Mouse (Mus musculus): ENCODE measurements around the gene Sec13. TPM values are rescaled to one million over a fixed set of nuclear protein-coding genes. Genes with fewer than 3 reads are reported as not detected.

Sec13 gene
- polyA plus RNA-seq (2015; fragmentation: Nextera tagmentation; extraction: Ambion mirVana) = 165 and 184 TPM in 2 replicates

GRCm38 (mm10) chr6:113740236-113741217 lies at the start of gene Sec13:
TSS of gene Sec13 (minus strand) at chr6:113740743.
- 6% methylated on average over 41 of the region's 41 CpGs for WGBS
- H3K9ac ChIP-seq (ENCODE audit: low read length) = peak within 1 kb of the TSS; percentile 95
- TF ChIP-seq CTCF (IDR thresholded peaks at IDR 0.05; ENCODE audit: low read depth) = no peak
- TF ChIP-seq EP300 (optimal IDR thresholded peaks at IDR 0.05) = no peak
- H3K4me3 ChIP-seq (ENCODE audit: low read depth, low read length) = peak within 1 kb of the TSS; percentile 97
- H3K27ac ChIP-seq (replicated peaks) = peak within 1 kb of the TSS; percentile 82
- DNase-seq (ENCODE audit: low spot score) = peak; percentile 86
- 0 out of 2 replicates have a peak, but pooled peaks cover 5% of the 10 kb centered on the region for H3K36me3 ChIP-seq (ENCODE audit: control insufficient read depth, insufficient read depth, low read length)
- no peaks in the 10 kb centered on the region for H3K9me3 ChIP-seq (ENCODE audit: control insufficient read depth, low read length)
- no peaks in the 10 kb centered on the region for H3K27me3 ChIP-seq (ENCODE audit: control insufficient read depth, insufficient read depth, low read length)
- H3K4me2 ChIP-seq (replicated peaks; ENCODE audit: low read depth) = peak within 1 kb of the TSS; percentile 82
- peak; percentile 89 for ATAC-seq (ENCODE audit: low FRiP score, low TSS enrichment)
- H3K4me1 ChIP-seq (replicated peaks; ENCODE audit: control insufficient read depth, insufficient read depth) = peaks cover 4% of the 10 kb centered on the region; the same call in 1 of the 2 replicates

- Histone ChIP-seq H3K27ac (replicated peaks) (no peak overlapping the region), H3K9ac (ENCODE audit: low read length) (no peak overlapping the region), H3K4me2 (replicated peaks; ENCODE audit: low read depth) (no peak overlapping the region), H3K27me3 (ENCODE audit: control insufficient read depth, insufficient read depth, low read length) (no peaks in the 10 kb centered on the region), H3K9me3 (ENCODE audit: control insufficient read depth, low read length) (no peaks in the 10 kb centered on the region), H3K4me1 (replicated peaks; ENCODE audit: control insufficient read depth, insufficient read depth) (no peaks in the 10 kb centered on the region), H3K36me3 (ENCODE audit: control insufficient read depth, insufficient read depth, low read length) (no peaks in the 10 kb centered on the region), H3K4me3 (ENCODE audit: low read depth, low read length) (no peak overlapping the region)
- DNase-seq (ENCODE audit: low spot score) = no peak
- ATAC-seq (ENCODE audit: low FRiP score, low TSS enrichment) = no peak
- WGBS = 39% methylated on average over 6 of the region's 6 CpGs
- TF ChIP-seq EP300 (optimal IDR thresholded peaks at IDR 0.05) (no peak), CTCF (IDR thresholded peaks at IDR 0.05; ENCODE audit: low read depth) (no peak)
Measured at GRCm38 (mm10) chr6:113787459-113787968, 47.0 kb upstream of the Sec13 start.

GRCm38 (mm10) chr6:113785658-113786057 lies 45.1 kb upstream of the Sec13 start:
- ATAC-seq (ENCODE audit: low FRiP score, low TSS enrichment) = no peak

GRCm38 (mm10) chr6:113778229-113778753 lies 37.7 kb upstream of the Sec13 start:
- no peak for TF ChIP-seq CTCF (IDR thresholded peaks at IDR 0.05; ENCODE audit: low read depth)
- no peak for TF ChIP-seq EP300 (optimal IDR thresholded peaks at IDR 0.05)
- no peaks in the 10 kb centered on the region for H3K27me3 ChIP-seq (ENCODE audit: control insufficient read depth, insufficient read depth, low read length)
- ATAC-seq (ENCODE audit: low FRiP score, low TSS enrichment) (no peak), DNase-seq (ENCODE audit: low spot score) (no peak)
- H3K9ac ChIP-seq (ENCODE audit: low read length) = no peak overlapping the region
- no peak overlapping the region for H3K4me2 ChIP-seq (replicated peaks; ENCODE audit: low read depth)
- no peaks in the 10 kb centered on the region for H3K4me1 ChIP-seq (replicated peaks; ENCODE audit: control insufficient read depth, insufficient read depth)
- no peak overlapping the region for H3K27ac ChIP-seq (replicated peaks)
- no peak overlapping the region for H3K4me3 ChIP-seq (ENCODE audit: low read depth, low read length)
- no peaks in the 10 kb centered on the region for H3K36me3 ChIP-seq (ENCODE audit: control insufficient read depth, insufficient read depth, low read length)
- H3K9me3 ChIP-seq (ENCODE audit: control insufficient read depth, low read length) = no peaks in the 10 kb centered on the region
- 52% methylated on average over 7 of the region's 7 CpGs for WGBS

More at GRCm38 (mm10) chr6:113785658-113786057, 45.1 kb upstream of the Sec13 start:
- H3K27me3 ChIP-seq (ENCODE audit: control insufficient read depth, insufficient read depth, low read length) = no peaks in the 10 kb centered on the region
- no peaks in the 10 kb centered on the region for H3K4me1 ChIP-seq (replicated peaks; ENCODE audit: control insufficient read depth, insufficient read depth)
- WGBS = 76% methylated on average over 7 of the region's 7 CpGs
- no peaks in the 10 kb centered on the region for H3K36me3 ChIP-seq (ENCODE audit: control insufficient read depth, insufficient read depth, low read length)
- H3K4me3 ChIP-seq (ENCODE audit: low read depth, low read length) = no peak overlapping the region
- H3K4me2 ChIP-seq (replicated peaks; ENCODE audit: low read depth) = no peak overlapping the region
- no peak overlapping the region for H3K9ac ChIP-seq (ENCODE audit: low read length)
- no peaks in the 10 kb centered on the region for H3K9me3 ChIP-seq (ENCODE audit: control insufficient read depth, low read length)
- H3K27ac ChIP-seq (replicated peaks) = no peak overlapping the region
- no peak for TF ChIP-seq EP300 (optimal IDR thresholded peaks at IDR 0.05)
- TF ChIP-seq CTCF (IDR thresholded peaks at IDR 0.05; ENCODE audit: low read depth) = no peak
- DNase-seq (ENCODE audit: low spot score) = no peak

GRCm38 (mm10) chr6:113768804-113769203 lies 28.3 kb upstream of the Sec13 start:
- Histone ChIP-seq H3K9ac (ENCODE audit: low read length) (no peak overlapping the region), H3K4me1 (replicated peaks; ENCODE audit: control insufficient read depth, insufficient read depth) (no peaks in the 10 kb centered on the region), H3K9me3 (ENCODE audit: control insufficient read depth, low read length) (no peaks in the 10 kb centered on the region), H3K4me2 (replicated peaks; ENCODE audit: low read depth) (no peak overlapping the region), H3K4me3 (ENCODE audit: low read depth, low read length) (no peak overlapping the region), H3K27ac (replicated peaks) (no peak overlapping the region), H3K27me3 (ENCODE audit: control insufficient read depth, insufficient read depth, low read length) (no peaks in the 10 kb centered on the region), H3K36me3 (ENCODE audit: control insufficient read depth, insufficient read depth, low read length) (no peaks in the 10 kb centered on the region)
- ATAC-seq (ENCODE audit: low FRiP score, low TSS enrichment) = no peak
- WGBS = 49% methylated on average over 11 of the region's 11 CpGs
- TF ChIP-seq CTCF (IDR thresholded peaks at IDR 0.05; ENCODE audit: low read depth) (no peak), EP300 (optimal IDR thresholded peaks at IDR 0.05) (no peak)
- DNase-seq (ENCODE audit: low spot score) = no peak
